Mouse (Mus musculus): ENCODE results near the gene Rlf.

Gene Rlf

DNA sequence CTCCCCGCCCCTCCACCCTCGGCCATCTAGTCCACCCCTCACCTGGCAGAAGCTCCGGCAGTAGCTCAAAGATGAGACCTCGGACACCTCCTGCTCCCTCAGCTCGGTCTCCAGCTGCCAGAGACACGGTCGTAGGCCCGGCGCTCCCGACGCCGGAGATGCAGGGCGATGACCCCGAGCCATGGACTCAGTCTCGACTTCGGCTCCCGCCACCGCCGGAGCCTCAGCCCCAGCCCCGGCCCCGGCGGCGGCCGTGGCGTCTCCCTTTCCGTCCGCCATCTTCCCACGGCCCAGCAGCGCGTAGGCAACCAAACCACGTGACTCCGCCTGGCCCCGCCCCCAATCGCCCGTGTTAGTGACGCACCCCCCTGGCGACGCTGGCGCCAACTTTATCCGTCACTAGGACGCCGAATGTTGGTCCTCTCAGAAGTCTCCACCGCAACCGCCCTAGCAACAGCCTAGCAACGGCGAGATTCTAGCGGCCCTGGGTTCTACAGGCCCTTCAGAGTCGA is at the start of gene Rlf:
Gene Rlf (minus strand): TSS at position 292 of the 512 bp plus-strand sequence.
- in situ Hi-C loops (cut with MseI, MboI): no loop called here

DNA sequence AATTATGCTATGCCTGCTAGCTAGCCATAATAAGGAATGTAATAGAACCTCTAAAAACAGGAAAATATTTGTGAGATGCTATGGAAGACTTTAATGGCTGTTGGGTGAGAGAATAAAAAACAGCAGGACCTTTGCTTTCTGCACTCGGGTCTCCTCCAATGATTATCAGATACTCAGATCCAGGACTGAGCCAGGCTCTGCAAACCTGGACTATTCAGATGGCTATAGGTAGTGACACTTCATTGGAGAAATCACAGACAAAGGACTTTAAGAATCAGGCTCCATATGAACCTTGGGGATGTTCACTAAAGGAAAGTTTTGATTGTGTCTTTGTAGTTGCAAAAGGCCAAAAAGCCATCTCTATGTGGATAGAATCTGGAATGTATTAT is 26.7 kb upstream of the Rlf start:
- in situ Hi-C loops (cut with MseI, MboI): loop anchor here in 1 of 2 experiments (25.0 kb wide), 1 partner anchor 1321 kb away; no protein-coding TSS in a partner anchor

DNA sequence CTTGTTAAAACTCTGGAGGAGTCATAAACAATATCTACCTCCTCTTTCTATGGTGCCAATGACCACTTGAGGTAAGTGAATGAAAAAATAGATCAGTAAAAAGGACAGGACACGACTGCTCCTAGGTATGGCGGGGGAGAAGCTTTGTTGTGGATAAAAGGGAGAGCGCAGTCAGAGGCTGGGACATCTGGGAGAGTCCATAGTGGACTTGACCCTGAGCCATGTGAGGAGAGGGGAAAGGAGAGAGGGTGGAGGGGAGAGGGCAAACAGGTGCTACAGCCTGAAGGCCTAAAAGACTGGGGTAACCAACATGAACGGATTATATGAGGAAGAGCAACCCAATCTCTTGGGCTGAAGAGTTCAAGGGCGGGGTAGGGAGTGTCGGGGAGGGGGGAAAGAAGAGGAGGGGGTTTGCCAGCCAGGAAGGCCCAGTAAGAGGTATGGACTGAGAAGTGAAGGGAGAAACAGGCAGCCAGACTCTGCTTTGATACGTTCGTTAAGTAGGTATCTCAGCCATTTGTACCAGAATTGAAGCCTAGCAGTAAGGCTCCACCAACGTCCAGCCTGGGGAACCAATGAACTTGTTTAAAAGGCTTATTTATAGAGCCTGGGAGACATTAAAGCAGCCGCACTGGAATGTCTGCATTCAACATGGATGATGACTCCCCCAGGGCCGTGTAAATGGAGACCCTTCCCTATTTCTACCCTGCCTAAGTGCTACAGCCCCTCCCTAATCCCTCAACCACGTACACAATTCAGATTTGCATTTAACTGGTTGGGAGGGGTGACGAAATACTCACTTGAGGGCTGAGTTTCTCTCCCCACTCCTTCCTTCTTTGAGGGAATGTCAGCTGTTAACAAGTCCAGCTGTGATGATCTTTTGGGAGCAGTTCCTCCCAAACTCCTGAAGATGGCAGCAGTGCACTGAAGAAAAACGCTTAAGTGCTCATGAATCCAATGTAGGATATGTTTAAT is 26.0 kb upstream of the Rlf start:
- in situ Hi-C loops (cut with MseI, MboI): loop anchor here in 1 of 2 experiments (25.0 kb wide), 1 partner anchor 1321 kb away; no protein-coding TSS in a partner anchor

DNA sequence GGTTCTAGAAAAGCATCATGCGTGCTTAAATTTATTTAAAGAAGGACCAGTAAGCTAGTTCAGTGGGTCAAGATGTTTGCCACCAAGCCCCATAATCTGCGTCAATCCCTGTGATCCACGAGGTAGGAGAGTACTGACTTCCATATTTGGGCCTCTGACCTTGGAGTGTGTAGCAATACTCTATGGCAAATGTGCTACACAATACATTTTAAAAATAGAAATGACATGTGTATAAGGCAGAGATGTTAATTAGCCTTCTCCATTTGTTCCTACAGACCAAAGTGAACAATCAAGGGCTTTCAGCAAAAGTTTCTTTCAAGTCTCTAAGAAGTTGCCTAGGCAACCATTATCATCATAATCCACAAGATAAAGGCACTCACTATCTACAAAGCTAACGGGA is 25.0 kb upstream of the Rlf start:
- in situ Hi-C loops (cut with MseI, MboI): loop anchor here in 1 of 2 experiments (25.0 kb wide), 1 partner anchor 1322 kb away; no protein-coding TSS in a partner anchor

DNA sequence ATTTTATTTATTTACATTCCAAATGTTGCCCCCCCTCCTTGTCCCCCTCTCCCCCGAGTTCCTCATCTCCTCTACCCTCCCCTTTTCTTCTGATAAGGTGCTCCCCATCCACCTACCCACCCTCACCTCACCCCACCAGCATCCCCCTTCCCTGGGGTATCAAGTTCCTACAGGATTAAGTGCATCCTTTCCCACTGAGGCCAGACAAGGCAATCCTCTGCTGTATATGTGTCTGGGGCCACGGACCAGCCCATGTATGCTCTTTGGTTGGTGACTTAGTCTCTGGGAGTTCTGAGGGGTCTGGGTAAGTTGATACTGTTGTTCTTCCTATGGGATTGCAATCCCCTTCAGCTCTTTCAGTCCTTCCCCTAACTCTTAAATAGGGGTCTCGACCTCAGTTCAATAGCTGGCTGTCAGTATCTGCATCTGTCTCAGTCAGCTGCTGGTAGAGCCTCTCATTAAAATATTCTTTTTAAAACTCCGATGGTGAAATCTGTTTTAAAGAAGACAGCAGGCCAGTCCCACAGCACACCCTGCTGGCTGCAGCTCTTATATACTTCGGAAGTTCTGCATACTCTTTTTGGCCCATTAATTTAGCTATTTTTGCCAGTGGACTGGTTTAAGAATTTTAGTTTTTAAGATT is 17.0 kb upstream of the Rlf start:
- in situ Hi-C loops (cut with MseI, MboI): loop anchor here in 1 of 2 experiments (25.0 kb wide), 1 partner anchor 1330 kb away; no protein-coding TSS in a partner anchor

DNA sequence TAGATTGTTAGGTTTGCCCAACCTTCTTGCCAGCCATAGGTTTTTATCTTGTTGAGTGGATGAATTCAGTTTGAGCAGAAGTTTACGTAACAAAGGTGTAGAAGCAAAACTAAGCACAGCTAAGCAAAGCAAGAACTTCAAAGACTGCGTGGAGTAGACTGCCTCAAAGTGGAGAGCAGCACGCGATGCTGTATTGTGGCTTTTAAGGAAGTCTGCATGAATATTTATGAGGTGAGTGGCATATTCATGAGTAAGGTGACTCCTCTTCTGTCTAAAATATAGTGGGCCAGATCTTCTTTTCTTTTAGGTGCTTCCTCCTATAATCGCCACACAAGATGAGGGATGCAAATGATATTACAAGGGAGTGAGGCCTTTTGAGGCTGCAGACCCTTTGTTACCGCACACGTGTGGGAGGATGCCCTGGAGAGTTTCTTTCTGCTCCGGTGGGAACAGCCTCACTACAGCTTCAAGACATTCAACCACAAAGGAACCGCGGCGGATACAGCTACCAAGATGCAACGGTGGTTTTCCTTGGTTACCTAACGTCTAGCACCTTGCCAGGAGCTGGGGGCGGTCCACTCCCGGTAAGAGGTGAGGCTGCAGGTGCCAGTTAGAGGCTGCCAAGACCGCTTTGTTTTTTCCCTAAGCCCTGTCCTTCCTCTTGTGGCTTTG is 16.2 kb upstream of the Rlf start:
- in situ Hi-C loops (cut with MseI, MboI): loop anchor here in 1 of 2 experiments (25.0 kb wide), 1 partner anchor 1331 kb away; no protein-coding TSS in a partner anchor

DNA sequence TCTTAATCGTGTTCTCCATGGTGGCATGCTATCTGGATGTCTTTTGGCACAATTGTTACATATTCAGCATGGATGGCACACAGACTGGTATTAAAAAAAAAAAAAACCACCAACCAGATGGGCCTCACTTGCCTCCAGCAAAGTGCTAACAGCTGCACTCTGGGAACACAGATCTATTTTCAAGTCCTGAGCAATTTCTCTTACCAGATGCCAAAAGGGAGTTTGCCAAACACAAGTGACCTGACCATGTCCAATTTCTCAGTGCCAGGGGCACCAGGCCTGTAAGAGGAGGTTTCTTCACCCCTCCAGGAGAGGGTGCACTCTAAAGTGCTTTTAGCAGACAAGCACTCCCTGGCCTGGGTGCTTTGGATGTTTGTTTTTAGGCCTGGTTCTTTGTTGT is 12.2 kb upstream of the Rlf start:
- in situ Hi-C loops (cut with MseI, MboI): loop anchor here in 1 of 2 experiments (25.0 kb wide), 1 partner anchor 1335 kb away; no protein-coding TSS in a partner anchor

DNA sequence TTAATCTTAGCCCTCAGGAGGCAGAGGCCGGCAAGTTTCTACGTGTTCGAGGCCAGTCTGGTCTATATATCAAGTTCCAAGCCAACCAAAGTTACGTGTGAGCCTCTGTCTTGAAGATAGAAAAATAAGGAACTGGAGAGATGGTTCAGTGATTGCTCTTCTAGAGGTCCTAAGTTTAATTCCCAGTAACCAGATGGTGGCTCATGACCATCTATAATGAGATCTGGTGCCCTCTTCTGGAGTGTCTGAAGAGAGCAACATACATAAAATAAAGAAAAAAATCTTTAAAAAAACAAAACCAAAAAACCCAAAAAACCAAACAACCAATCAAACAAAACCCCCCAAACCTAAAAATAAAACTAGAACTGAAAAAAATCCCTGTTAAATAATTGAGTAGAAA is 10.3 kb upstream of the Rlf start:
- in situ Hi-C loops (cut with MseI, MboI): loop anchor here in 1 of 2 experiments (25.0 kb wide), 1 partner anchor 1337 kb away; no protein-coding TSS in a partner anchor

DNA sequence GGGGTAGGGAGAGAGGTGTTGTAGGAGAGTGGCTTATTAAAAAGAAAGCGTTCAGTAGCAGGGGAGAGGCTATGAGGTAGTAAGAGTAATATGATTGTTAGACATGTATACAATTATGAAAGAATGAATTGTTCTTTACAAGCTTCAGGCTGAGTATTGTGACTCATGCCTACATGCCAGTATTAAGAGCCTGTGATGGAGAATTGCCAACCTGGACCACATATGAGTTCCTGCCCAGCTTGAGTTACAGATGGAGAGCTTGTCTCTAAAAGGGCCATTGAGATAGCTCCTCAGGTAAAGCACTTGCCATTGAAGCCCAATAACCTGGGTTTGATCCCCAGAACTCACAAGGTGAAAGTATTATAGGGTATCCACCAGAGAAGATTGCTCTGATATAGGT is 8.3 kb upstream of the Rlf start:
- in situ Hi-C loops (cut with MseI, MboI): no loop called here

DNA sequence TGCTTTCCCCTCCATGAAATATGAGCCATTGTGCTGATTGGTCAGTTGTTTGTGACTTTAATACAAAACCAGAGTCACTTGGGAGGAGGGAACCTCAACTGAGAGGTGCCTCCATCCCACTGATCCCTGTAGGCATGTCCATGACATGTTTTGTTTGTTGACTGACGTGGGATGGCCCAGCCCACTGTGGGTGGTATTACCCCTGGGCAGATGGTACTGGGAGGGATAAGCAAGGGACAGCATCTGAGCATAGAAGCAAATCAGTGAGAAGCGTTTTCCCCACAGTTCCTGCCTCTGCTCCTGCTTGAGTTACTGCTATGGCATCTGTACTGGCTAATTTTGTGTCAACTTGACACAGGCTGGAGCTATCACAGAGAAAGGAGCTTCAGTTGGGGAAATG is 1.3 kb upstream of the Rlf start:
- in situ Hi-C loops (cut with MseI, MboI): no loop called here

DNA sequence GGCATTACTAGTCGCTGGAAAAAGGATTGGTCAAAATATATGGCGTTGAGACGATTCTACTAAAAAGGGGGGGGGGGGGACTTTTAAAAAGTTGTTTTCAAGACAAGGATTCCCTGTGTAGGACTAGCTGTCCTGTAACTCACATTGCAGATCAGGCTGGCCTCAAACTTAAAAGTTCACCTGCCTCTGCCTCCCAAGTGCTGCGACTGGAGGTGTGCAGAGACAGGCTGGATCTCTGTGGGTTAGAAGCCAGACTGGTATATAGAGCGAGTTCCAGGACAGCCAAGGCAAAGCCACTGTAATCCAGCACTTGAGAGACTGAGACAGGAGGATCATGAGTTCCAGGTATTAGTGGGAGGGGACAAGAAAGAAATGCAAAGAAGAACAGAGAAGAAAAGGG is 605 bp upstream of the Rlf start:
- in situ Hi-C loops (cut with MseI, MboI): no loop called here

DNA sequence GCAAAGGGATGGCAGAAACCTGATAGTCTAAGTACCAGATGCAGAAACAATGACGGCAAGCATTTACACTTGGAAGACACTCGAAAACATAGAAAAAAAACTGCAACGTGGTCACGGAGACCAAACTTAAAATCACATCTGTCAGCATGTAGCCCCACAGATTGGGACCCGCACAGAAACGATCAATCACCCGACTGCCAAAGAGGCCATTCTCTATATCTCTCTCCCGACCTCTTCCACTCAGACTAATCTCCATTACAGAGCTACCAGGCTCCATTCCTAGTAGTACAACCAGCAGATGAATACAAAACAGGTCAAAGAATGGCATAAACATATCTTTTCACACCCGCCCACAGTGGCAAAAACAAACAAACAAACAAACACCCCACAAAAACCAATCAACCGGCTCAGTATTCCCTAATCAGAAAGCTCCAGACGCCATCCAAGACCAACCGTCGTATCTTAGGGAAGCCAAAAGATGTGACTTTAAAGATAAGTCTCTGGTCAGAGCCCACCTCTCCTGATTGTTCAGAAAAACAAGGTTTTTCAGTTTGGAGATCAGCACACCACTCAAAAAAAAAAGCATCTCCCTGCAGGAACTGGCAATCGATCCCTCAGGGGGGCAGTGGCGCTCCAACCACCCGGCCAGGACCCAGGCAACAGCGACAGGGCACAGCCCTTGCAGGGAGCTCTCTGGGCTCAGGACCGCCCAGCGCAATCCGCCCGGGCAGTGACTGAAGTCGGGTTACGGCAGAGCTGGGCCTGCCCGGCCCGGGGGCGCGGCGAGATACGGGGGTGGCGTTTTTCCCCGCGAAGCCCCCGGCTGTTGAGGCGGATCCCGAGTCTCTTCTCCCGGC is 720 bp downstream of the Rlf start:
- in situ Hi-C loops (cut with MseI, MboI): no loop called here

DNA sequence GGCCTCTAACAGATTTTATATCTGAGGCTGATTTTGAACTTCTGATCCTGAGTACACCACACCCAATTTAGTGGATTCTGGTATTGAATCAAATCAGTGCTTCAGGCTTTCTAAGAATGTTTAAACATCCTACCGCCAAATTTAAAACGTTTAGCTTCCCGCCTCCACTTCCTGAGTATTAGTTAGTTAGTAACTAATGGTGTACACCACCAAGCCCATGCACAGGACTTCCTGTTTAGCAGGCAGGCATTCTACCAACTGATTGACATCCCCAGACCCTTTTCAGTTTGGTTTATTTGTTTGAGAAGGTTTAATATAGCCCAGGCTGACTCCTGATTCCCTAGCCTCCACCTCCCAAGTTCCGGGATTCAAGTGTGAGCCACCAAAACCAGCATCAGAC is 6.0 kb downstream of the Rlf start:
- in situ Hi-C loops (cut with MseI, MboI): no loop called here

DNA sequence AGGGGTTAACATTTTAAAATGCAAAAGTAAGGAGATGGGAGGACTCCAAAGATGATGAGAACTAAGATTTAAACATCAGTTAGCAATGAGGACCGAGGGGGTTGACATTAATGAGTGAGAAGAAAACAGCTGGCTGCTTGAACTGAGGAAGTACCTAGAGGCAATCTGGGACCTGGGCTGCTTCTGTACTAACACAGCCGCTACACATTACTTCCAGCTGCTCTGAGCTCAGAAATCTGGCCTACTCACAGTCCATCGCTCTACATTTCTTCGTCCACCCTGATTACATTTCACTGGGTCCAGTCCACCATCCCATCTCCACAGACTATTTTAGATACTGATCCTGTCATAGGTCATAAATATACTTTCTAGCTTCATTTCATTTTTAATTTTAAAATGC is 17.0 kb downstream of the Rlf start:
- in situ Hi-C loops (cut with MseI, MboI): no loop called here

DNA sequence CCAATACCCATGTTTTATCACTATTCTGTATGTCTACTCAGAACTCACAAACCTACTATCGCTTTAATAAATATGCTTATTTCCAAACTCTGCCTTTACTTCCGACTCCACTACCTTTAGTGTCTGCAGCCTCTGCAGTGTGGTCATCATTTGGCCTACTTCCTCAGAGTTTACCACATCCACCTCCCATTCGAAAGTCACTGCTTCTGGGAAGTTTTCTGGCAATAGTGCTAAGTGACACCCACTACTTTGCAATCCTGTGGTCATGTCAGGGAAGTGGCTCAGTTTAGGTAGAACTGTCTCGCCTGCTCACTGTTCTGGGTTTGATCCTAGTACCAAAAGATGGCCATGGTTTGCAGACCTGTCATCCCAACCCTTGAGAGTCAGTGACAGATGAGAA is 17.9 kb downstream of the Rlf start:
- in situ Hi-C loops (cut with MseI, MboI): no loop called here

DNA sequence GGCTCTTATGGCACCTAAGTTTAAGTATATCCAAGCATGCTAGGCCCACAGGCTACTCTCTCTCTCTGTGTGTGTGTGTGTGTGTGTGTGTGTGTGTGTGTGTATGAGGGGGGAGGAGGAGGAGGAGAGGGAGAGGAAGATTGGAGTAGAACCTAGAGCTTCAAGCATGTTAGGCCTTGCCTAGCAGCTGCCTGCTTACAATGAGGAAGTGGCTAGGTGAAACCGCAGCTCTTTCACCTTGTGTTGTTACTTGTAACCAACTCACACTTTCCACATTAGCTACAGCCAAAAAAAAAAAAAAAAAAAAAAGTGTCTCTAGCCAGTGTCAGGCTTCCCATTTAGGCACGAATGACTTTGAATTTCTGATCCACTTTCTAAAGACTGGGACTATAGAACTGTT is 18.7 kb downstream of the Rlf start:
- in situ Hi-C loops (cut with MseI, MboI): no loop called here

DNA sequence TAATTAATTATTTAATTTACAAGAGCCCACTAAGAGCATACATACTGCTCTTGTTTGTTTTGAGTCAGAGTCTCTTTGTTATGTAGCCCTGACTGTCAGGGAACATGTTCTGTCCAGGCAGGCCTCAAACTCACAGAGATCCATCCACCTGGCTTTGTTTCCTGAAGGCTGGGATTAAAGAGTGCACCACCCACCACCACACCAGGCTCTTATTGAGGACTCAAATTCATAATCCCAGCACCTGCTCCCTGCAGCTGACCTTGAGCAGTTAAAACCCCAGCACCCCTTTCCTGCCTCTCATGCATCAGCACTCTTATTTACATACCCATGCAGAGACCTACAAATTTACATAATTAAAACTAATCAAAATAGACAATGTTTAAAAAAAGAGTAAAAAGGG is 20.1 kb downstream of the Rlf start:
- in situ Hi-C loops (cut with MseI, MboI): no loop called here

DNA sequence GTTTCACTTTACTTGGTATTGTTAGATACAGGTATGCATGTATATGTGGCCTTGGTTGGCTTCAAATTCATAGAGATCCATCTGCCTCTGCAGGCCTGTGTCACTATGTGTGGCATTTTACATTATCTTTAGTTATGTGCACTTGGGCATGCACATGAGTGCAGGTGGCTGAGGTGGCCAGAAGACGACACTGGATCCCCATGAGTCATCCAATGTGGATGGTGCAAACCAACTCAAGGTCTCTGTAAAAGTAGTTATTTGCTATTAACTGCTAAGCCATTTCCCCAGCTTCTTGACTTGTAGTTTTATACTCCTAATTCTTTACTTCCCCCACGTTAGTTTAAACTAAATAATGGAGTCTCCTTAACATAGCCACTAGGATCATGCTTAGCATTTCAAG is 22.6 kb downstream of the Rlf start:
- in situ Hi-C loops (cut with MseI, MboI): no loop called here

DNA sequence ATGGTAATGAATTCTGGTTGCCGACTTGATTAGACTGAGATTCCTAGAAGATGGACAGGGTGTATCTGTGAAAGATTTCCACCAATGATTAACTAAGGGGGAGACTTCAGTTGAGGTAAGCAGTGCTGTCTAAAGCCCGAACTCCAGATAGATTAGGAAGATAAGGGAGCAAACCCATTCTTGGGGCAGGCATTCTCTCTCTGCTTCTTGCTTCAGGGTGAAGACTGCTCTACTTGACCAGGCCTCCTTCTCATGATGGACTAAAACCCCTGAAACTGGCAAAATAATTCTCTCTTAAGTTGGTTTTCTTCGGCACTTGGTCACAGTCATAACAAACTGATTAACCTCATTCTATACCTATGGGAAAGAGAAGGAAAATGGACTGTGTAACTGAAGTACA is 25.5 kb downstream of the Rlf start:
- in situ Hi-C loops (cut with MseI, MboI): no loop called here

DNA sequence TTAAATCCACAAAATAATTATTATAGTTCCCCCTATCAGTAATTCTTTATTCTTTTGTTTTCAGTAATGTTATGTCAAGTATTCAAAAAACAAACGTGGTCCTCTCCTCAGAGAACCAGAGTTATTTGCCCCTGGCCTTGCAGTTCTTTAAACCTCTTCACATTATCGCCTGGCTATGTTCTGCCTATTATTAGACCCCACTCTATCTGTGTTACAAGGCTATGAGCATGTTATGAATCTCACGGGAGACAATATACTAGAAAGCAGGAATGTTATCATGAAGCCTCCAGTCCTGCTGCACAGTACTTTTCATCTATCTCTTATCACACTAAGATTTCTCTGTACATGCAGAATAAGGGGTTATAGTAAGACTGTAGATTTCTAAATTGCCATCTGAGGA is 35.2 kb downstream of the Rlf start:
- in situ Hi-C loops (cut with MseI, MboI): no loop called here

DNA sequence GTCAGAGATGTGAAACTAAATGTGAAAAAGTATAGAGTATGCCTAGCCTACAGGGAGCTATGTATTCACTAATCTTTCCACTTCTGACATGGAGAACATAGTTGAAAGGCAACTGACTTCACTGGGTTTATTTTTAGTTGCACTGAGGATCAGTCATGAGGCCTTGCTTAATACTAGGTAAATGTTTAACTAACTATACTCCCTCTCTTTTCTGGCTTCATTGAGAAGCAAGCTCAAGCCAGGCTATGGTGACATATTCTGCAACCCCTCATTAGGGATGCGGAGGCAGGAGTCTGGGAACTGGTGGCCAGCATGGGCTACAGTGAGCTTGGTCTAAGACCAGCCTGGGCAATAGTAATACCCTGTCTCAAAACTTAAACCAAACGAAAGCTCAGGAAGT is 47.2 kb downstream of the Rlf start:
- in situ Hi-C loops (cut with MseI, MboI): no loop called here
